Mouse (Mus musculus) v-Abl transformed pro-B cells (cell line): ENCODE data around the gene Dpy19l1.

Source experiments
- in situ Hi-C, 2 experiments: fragments of 400-800 bp; cut with MboI; formaldehyde crosslinking; loops; one replicate each; pipeline ENCODE4 v1.15.1; 2025; ENCODE audit not compliant: unreplicated experiment in 2 of 2

The Dpy19l1 gene

GRCm38 (mm10) chr9:24390807-24391370, 112.1 kb downstream of the Dpy19l1 start:
- in situ Hi-C loops: no loop called here

DNA sequence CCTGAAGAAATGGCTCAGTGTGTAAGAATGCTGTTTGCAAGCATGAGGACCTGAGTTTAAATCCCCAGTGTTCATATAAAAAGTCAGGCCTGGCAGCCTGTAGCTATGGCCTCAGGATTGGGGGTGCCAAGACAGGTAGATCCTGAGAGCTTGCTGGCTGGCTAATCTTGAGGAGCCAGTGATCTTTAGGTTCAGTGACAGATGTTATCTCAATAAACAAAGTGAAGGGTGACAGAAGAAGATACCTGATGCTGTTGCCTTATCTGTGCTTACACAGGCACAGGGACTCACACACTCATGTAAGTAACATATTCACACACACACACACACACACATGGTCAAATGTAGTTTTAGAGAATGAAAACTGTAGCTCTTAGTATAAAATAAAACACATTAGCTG, 115.7 kb downstream of the Dpy19l1 start:
- in situ Hi-C loops: no loop called here

GRCm38 (mm10) chr9:24379321-24379720, 123.6 kb downstream of the Dpy19l1 start:
- in situ Hi-C loops: no loop called here

GRCm38 (mm10) chr9:24378848-24379247, 124.1 kb downstream of the Dpy19l1 start:
- in situ Hi-C loops: no loop called here
